Mouse (Mus musculus) thymus, postnatal 10 days (tissue): ENCODE data around the gene Nr1d1.
"Not testable (repeated sequence)": the region's sequence is repeated elsewhere in the genome, so short reads cannot be mapped to it uniquely, and the experiment has no call there.

Source experiments
- DNase-seq, 2 experiments: peaks; one replicate each; pipeline ENCODE4 v3.0.0; 2021; ENCODE audit warnings: low spot score in 2 of 2

Nr1d1 gene

GRCm38 (mm10) chr11:98737220-98737619 lies 37.9 kb downstream of the Nr1d1 start:
- DNase-seq, result not testable (repeated sequence)

GRCm38 (mm10) chr11:98736176-98736575 lies 39.0 kb downstream of the Nr1d1 start:
- no peak for DNase-seq

GRCm38 (mm10) chr11:98735111-98735510 lies 40.0 kb downstream of the Nr1d1 start:
- no peak for DNase-seq

- no peak for DNase-seq
These were observed 41.1 kb downstream of the Nr1d1 start for GRCm38 (mm10) chr11:98734020-98734419.

GRCm38 (mm10) chr11:98731134-98731533 lies 44.0 kb downstream of the Nr1d1 start:
- DNase-seq, result no peak

- DNase-seq, result no peak
These were observed 44.4 kb downstream of the Nr1d1 start for GRCm38 (mm10) chr11:98730727-98731126.

- DNase-seq, result peak; percentile 77
These were observed 46.0 kb downstream of the Nr1d1 start, which contains the start of gene Med24 for GRCm38 (mm10) chr11:98729119-98729588. TSS of gene Med24 (minus strand) at chr11:98729435.

- no peak for DNase-seq
These were observed 49.1 kb downstream of the Nr1d1 start for GRCm38 (mm10) chr11:98725926-98726506.

- DNase-seq, result no peak
These were observed 52.0 kb downstream of the Nr1d1 start for GRCm38 (mm10) chr11:98723098-98723497.

- no peak for DNase-seq
These were observed 53.5 kb downstream of the Nr1d1 start for GRCm38 (mm10) chr11:98721458-98722226.

GRCm38 (mm10) chr11:98720756-98721155 lies 54.4 kb downstream of the Nr1d1 start:
- DNase-seq, result no peak
